Mouse (Mus musculus) heart, embryonic 12.5 days (tissue): ENCODE measurements around the gene Clk3. TPM values are rescaled to one million over a fixed set of nuclear protein-coding genes. Genes with fewer than 3 reads are reported as not detected.

Source experiments
- ATAC-seq: fragments of 200-750 bp; cut with Nextera tagmentation; 2 replicates; pipeline ENCODE4 v1.8.0; 2017; ENCODE audit warnings: moderate TSS enrichment, moderate library complexity; ENCODE audit not compliant: insufficient number of reproducible peaks, low FRiP score
- H3K27ac ChIP-seq: fragments of 300-500 bp; sonication (generic); 2 replicates; pipeline ENCODE4 v1.5.1; 2016; ENCODE audit warnings: mild to moderate bottlenecking, moderate library complexity; ENCODE audit not compliant: poor library complexity, severe bottlenecking
- H3K27me3 ChIP-seq: fragments of 300-500 bp; sonication (generic); replicated peaks from 2 replicates; pipeline ENCODE4 v1.6.1; 2016; ENCODE audit warnings: mild to moderate bottlenecking, moderate library complexity
- H3K36me3 ChIP-seq: fragments of 300-500 bp; sonication (generic); 2 replicates; pipeline ENCODE4 v1.6.1; 2016; ENCODE audit warnings: mild to moderate bottlenecking, moderate library complexity
- H3K4me1 ChIP-seq: fragments of 300-500 bp; sonication (generic); replicated peaks from 2 replicates; pipeline ENCODE4 v1.6.1; 2016; ENCODE audit warnings: mild to moderate bottlenecking
- H3K4me2 ChIP-seq: fragments of 300-500 bp; sonication (generic); 2 replicates; pipeline ENCODE4 v1.6.1; 2016; ENCODE audit warnings: mild to moderate bottlenecking, moderate library complexity
- H3K4me3 ChIP-seq: fragments of 300-500 bp; sonication (generic); 2 replicates; pipeline ENCODE4 v1.5.1; 2016; ENCODE audit warnings: mild to moderate bottlenecking
- H3K9ac ChIP-seq: fragments of 300-500 bp; sonication (generic); 2 replicates; pipeline ENCODE4 v1.6.1; 2016; ENCODE audit warnings: mild to moderate bottlenecking, moderate library complexity
- H3K9me3 ChIP-seq: fragments of 300-500 bp; sonication (generic); replicated peaks from 2 replicates; pipeline ENCODE4 v1.6.1; 2016; ENCODE audit warnings: mild to moderate bottlenecking, moderate library complexity
- WGBS: fragments of 180-500 bp; shearing (Covaris S2); methylation state at CpG from one replicate; pipeline ENCODE4 v1.1.7; 2016; 5-methylcytosine and 5-hydroxymethylcytosine counted together
- polyA plus RNA-seq: library from polyadenylated mRNA; unstranded; fragments of >200 nt; fragmentation: Nextera tagmentation; extraction: Ambion mirVana; gene quantifications from 2 replicates; pipeline ENCODE4 v1.2.1, GENCODE M21; 2016

Gene Clk3
- polyA plus RNA-seq, 1 experiment from 2014 or later, result 67.0 TPM

DNA sequence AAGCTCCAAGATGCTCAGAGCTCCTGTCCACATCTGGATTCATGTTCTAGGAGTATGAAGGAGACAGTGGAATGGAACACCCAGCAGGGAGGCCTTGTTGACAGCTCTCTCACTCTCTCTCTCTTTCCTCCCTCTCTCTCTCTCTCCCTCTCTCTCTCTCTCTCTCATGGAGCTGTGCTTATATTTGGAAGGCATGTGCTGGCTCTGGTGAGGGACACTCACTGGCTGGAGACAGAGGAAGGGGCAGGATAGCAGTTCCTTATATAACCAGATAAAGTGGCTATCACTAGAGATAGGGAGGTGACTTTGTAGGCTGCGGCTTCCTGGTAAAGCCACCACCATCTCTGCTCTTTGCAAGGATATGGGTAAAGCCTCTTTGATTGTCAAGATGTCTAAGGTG, 4.6 kb upstream of the Clk3 start:
- ATAC-seq, result peak; percentile 13; the same call in 1 of the 2 replicates
- Histone ChIP-seq H3K36me3 (no peaks in the 10 kb centered on the region), H3K27me3 (no peaks in the 10 kb centered on the region), H3K4me2 (peak overlapping the region; percentile 0; the same call in 1 of the 2 replicates), H3K27ac (peak overlapping the region; percentile 86), H3K4me3 (no peak overlapping the region), H3K9ac (0 out of 2 replicates have a peak overlapping the region, but pooled peaks have one; percentile 27), H3K4me1 (peaks cover 57% of the 10 kb centered on the region), H3K9me3 (no peaks in the 10 kb centered on the region)
- WGBS, result 29% methylated on average over 1 of the region's 1 CpGs

DNA sequence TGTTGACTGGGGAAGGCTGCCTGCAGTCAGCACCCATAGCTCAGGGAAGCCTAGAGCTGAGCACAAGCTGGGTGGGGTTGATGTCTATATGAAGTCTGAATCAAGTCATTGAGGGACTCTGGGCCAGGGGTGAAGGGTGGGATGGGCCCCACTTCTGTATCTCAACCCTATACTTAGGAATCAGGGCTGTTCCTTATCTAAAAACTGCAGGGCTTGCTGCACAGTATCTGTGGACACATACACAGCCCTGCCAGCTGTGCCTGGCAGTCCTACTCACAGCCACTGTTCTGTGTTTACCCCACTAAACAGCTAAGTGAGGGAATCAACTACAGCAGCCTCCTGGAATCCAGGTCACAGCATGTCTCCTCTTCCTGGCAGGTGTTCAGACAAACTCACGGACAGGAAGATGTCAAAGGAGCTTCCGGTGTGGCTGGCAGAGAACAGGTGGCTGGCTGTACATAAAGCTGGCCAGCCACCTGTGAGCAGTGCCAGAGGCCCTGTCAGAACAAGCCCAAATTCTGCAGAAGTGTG, 3.9 kb upstream of the Clk3 start:
- peak; percentile 68 for ATAC-seq
- Histone ChIP-seq H3K27me3 (no peaks in the 10 kb centered on the region), H3K4me2 (peak overlapping the region; percentile 0; the same call in 1 of the 2 replicates), H3K36me3 (no peaks in the 10 kb centered on the region), H3K4me3 (no peak overlapping the region), H3K27ac (peak overlapping the region; percentile 86), H3K9me3 (no peaks in the 10 kb centered on the region), H3K4me1 (peaks cover 57% of the 10 kb centered on the region), H3K9ac (peak overlapping the region; percentile 27; the same call in 1 of the 2 replicates)
- WGBS, result 38% methylated on average over 2 of the region's 2 CpGs

DNA sequence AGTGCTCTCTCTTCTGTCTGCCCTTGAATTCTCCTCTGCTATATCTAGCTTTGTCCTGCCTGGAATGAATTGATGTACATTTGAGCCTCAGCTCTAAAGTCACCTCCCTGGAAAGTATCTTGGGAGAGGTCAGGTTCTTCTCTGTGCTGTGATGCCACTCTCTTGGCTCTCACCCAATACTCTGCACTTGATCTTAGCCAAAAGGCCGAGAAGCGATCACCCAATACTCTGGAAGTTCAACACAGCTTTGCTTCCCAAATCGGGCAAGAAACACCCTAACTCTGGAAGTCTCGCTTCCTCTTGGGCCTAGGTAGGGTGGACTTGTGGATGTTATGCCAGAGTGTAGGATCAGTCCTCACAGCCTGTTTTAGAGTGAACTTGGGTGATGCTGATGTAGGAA, 1.6 kb upstream of the Clk3 start:
- H3K9ac ChIP-seq, result 0 out of 2 replicates have a peak overlapping the region, but pooled peaks have one; percentile 9

DNA sequence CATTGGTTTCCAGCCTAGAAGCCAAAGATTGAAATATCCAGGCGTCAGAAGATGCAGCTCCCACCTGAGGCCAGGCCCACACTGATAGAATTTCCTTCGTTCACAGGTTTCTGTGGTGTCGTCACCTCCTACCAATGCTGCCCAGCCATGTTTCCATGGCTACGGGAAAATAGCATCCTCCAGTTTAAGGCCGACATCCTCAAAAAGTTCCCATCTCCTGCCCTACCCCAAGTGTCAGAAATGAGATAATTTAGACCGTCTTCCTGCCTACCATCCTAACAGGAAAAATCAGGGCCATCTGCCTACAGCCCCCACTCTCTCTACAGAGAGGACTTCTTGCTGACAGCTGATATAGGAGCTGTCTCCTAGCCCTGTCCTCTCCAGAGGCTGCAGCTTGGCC, 771 bp upstream of the Clk3 start:
- Histone ChIP-seq H3K27ac (peak overlapping the region; percentile 98), H3K36me3 (peaks cover 4% of the 10 kb centered on the region), H3K9me3 (no peaks in the 10 kb centered on the region), H3K27me3 (no peaks in the 10 kb centered on the region), H3K9ac (peak overlapping the region; percentile 93), H3K4me2 (peak overlapping the region; percentile 96), H3K4me1 (peaks cover 70% of the 10 kb centered on the region), H3K4me3 (peak overlapping the region; percentile 87)
- WGBS, result 33% methylated on average over 6 of the region's 6 CpGs
- ATAC-seq, result no peak

More for the DNA sequence above, 1.6 kb upstream of the Clk3 start:
- Histone ChIP-seq H3K9me3 (no peaks in the 10 kb centered on the region), H3K27me3 (no peaks in the 10 kb centered on the region), H3K36me3 (no peaks in the 10 kb centered on the region), H3K27ac (peak overlapping the region; percentile 64), H3K4me1 (peaks cover 70% of the 10 kb centered on the region), H3K4me2 (peak overlapping the region; percentile 96), H3K4me3 (no peak overlapping the region)
- no peak for ATAC-seq
- WGBS, result 85% methylated on average over 4 of the region's 4 CpGs

DNA sequence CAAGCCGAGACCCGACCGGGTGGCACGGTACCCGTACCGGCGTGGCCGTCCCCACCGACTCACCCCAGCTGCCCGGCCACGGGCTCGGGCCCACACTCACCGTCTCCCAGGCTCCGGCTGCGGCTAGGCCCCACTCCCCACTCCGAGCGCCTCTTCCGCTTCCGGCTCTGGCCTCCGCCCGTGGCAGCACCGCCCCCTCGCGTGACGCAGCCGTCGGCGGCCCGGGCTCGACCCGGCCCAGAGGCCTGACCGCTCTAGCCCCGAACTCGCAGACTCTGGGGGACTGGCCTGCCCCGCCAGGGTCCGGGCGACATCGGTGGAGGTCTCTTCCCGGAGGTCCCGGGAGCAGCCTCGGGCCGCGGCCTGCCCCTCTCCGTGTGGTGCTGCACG, 691 bp downstream of the Clk3 start:
- peak; percentile 88 for ATAC-seq
- peak overlapping the region; percentile 93 for H3K9ac ChIP-seq
- no peaks in the 10 kb centered on the region for H3K9me3 ChIP-seq
- peaks cover 64% of the 10 kb centered on the region for H3K4me1 ChIP-seq
- H3K36me3 ChIP-seq, result peaks cover 18% of the 10 kb centered on the region
- H3K27ac ChIP-seq, result peak overlapping the region; percentile 98
- under 1% methylated on average over 45 of the region's 45 CpGs for WGBS
- H3K27me3 ChIP-seq, result no peaks in the 10 kb centered on the region
- H3K4me2 ChIP-seq, result peak overlapping the region; percentile 96
- peak overlapping the region; percentile 87 for H3K4me3 ChIP-seq

DNA sequence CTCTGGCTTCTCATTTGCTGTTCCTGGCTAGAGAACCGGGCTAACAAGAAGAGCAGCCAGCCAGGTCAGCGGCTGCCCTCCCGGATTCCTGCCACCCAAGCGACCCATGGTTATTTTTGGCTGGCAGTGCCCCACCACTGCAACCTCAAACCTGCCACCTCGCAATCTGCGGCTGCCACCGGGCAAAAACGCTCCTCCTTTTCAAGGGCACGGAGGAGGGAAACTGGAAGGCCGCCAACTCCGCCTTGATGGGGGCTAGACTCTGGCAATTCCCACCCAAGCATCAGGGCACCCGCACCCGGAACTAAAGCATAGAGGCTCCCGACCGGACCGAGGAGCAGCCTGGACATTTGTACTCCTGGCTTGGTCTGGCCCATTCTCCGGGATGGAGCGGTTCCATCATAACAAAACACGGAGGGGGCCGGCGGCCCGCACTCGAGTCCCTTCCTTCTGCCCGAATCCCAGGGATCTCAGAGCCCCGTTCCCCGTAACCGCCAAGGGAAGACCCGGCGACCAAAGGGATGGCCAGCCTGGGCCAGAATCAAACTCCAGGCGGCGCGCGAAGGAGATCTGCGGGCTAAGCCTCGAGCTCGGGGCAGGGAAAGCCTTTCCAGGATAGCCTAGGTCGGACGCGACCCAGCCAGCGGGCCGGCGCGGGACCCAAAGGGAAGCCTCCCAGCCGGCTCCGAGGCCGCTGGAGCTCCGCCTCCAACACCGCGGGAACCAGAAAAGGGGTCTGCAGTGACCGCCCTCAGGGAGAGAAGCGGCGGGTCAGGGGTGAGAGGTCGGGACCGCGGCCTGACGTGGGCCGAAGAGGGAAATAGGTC, 1.3 kb downstream of the Clk3 start:
- peak; percentile 52 for ATAC-seq

DNA sequence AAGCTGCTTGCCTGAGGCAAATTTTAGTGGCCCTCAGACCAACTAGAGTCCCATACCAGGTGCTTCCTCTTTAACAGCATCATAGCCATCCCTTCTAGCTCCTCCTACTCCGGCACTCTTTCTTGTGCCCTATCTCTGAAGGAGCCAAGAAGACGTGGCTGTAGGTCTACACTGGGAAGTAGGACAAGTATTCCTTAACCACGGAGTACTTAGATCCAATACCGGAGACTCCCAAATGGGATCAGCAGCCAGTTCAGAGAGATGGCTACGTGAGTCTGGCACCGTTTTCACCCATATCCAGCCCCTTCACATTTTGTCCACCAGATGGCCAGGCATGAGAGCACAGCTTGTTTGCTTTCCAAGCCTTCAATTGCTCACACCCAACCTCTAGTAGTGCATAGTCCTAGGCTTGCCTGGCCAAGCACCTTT, 3.1 kb downstream of the Clk3 start:
- Histone ChIP-seq H3K4me2 (peak overlapping the region; percentile 96), H3K27me3 (no peaks in the 10 kb centered on the region), H3K4me1 (peaks cover 69% of the 10 kb centered on the region), H3K36me3 (peaks cover 42% of the 10 kb centered on the region), H3K9me3 (no peaks in the 10 kb centered on the region), H3K4me3 (peak overlapping the region; percentile 87), H3K9ac (peak overlapping the region; percentile 48; the same call in 1 of the 2 replicates), H3K27ac (peak overlapping the region; percentile 9; the same call in 1 of the 2 replicates)
- WGBS, result 51% methylated on average over 6 of the region's 6 CpGs
- ATAC-seq, result no peak

More for the DNA sequence above, 1.3 kb downstream of the Clk3 start:
- WGBS, result under 1% methylated on average over 57 of the region's 57 CpGs
- peak overlapping the region; percentile 87 for H3K4me3 ChIP-seq
- H3K4me1 ChIP-seq, result peaks cover 63% of the 10 kb centered on the region
- peak overlapping the region; percentile 93 for H3K9ac ChIP-seq
- H3K27me3 ChIP-seq, result no peaks in the 10 kb centered on the region
- no peaks in the 10 kb centered on the region for H3K9me3 ChIP-seq
- peak overlapping the region; percentile 98 for H3K27ac ChIP-seq
- H3K36me3 ChIP-seq, result peaks cover 24% of the 10 kb centered on the region
- peak overlapping the region; percentile 96 for H3K4me2 ChIP-seq

DNA sequence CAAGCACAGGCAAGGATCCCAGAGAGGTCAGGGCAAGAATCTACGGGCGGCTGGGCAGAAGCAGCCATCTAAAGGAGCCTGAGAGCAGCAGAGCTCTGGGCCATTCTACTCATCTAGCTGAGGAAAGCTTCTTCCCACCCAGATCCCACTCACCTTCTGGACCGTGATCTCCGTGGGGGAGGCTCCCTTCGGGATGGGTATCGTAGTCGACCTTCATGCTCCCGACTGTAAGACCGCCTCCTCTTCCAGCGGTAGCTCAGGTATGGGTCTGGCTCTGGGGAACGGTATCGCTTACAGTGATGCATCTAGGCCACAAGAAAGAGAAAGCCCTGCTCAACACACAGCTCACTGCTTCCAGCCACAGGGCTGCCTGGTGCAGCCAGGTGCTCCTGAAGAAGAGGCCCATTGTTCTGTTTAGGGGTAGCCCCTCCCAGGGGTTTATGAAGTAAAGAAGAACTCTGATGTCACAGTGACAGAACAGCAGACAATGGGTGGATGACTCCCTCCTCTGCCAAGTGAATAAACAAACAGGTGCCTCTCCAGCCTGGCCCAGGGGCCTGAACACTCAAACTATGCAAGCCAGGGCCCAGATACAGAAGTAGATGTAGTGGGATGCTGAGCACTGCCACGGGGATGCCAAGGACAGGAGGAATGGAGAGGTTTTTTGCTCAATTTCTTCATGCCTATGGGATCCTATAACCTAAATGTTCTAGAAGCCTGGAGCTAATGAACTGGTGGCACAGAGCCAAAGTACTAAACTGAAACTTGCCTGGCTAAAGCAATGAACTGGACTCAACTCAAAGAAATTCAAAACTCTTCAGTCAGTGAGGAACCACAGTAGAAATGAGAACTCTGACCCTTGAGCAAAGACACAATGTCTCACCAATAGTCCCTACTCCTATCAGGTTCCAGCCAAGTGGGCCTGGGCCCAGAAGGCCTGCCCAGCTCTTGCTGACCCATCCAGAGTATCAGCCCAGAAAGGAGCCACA, 3.8 kb downstream of the Clk3 start:
- H3K9ac ChIP-seq, result peak overlapping the region; percentile 48; the same call in 1 of the 2 replicates
- no peaks in the 10 kb centered on the region for H3K9me3 ChIP-seq
- whole genome bisulfite sequencing, result 90% methylated on average over 13 of the region's 13 CpGs
- 0 out of 2 replicates have a peak overlapping the region, but pooled peaks have one; percentile 9 for H3K27ac ChIP-seq
- no peaks in the 10 kb centered on the region for H3K27me3 ChIP-seq
- peak overlapping the region; percentile 96 for H3K4me2 ChIP-seq
- peak overlapping the region; percentile 87 for H3K4me3 ChIP-seq
- H3K36me3 ChIP-seq, result peaks cover 49% of the 10 kb centered on the region
- ATAC-seq, result no peak
- peaks cover 62% of the 10 kb centered on the region for H3K4me1 ChIP-seq

DNA sequence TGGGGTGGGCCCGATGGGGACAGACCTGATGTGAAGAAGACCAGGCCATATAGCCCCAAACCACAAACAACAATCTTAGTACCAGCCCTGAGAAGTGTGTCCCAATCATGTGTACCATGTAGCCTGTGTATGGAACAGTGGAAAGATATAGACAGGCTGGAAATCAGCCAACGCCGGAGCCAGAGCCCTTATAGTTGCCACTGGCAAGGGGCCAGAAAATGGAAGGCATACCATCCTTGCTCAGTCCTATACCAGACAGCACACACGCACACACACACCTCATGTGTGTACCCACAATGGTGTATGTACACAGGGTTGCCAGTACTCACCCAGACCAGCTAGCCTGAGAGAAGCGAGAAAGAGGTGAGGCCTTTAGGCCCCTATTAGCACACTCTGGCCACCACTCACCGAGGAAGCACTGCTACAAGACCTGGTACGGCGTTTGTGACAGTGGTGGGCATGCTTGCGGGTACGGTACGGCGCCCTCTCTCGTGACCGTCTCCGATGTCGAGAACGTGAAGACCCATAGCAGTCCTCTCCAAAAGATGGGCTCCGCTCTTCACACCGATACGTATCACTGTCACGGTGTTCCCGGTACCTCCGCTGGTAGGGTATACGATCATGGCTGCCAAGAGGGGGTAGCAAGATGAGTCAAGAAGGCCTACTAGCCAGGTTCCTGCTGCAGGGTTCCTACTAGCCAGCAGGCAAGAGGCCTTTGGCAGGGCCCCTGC, 5.1 kb downstream of the Clk3 start:
- WGBS, result 93% methylated on average over 24 of the region's 24 CpGs
- ATAC-seq, result no peak
- Histone ChIP-seq H3K9ac (no peak overlapping the region), H3K27ac (no peak overlapping the region), H3K27me3 (no peaks in the 10 kb centered on the region), H3K4me1 (peaks cover 51% of the 10 kb centered on the region), H3K36me3 (peaks cover 58% of the 10 kb centered on the region), H3K4me3 (no peak overlapping the region), H3K9me3 (no peaks in the 10 kb centered on the region), H3K4me2 (no peak overlapping the region)

DNA sequence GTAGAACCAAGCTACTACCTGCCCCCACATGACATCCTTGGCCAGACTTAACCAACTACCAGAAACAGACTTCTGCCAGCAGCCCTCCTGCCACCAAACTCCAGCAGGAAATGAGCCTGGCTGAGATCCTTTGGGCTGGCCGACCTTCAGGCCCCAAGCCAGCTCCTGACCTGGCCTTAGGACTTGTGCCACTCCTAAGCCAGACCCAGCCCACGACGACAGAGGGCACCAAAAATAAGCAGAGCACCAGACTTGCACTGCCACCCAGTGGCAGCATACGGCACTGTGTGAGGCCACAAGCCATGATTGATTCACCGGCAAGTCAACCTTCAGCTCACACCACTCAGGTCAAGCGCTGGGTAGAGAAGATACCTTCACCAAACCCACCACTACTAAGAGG, 6.4 kb downstream of the Clk3 start:
- H3K27ac ChIP-seq, result 0 out of 2 replicates have a peak overlapping the region, but pooled peaks have one; percentile 34
- ATAC-seq, result peak; percentile 52

More for the DNA sequence above, 6.4 kb downstream of the Clk3 start:
- peak overlapping the region; percentile 40; the same call in 1 of the 2 replicates for H3K9ac ChIP-seq
- no peaks in the 10 kb centered on the region for H3K27me3 ChIP-seq
- WGBS, result 16% methylated on average over 6 of the region's 6 CpGs
- no peaks in the 10 kb centered on the region for H3K9me3 ChIP-seq
- H3K36me3 ChIP-seq, result peaks cover 71% of the 10 kb centered on the region
- H3K4me1 ChIP-seq, result peaks cover 51% of the 10 kb centered on the region
- H3K4me3 ChIP-seq, result no peak overlapping the region; the same call in 1 of the 2 replicates
- H3K4me2 ChIP-seq, result peak overlapping the region; percentile 40
